Mouse (Mus musculus): ENCODE results near the gene Ccl5. TPM values are rescaled to one million over a fixed set of nuclear protein-coding genes. Genes with fewer than 3 reads are reported as not detected.

Ccl5 gene
- polyA plus RNA-seq, 1 experiment from 2014 or later = not detected

- no peaks in the 10 kb centered on the region for H3K36me3 ChIP-seq
- H3K4me1 ChIP-seq = no peaks in the 10 kb centered on the region
- no peaks in the 10 kb centered on the region for H3K9me3 ChIP-seq (replicated peaks)
- no peak for DNase-seq (ENCODE audit: low spot score)
- WGBS = 72% methylated on average over 13 of the region's 13 CpGs
- no peak overlapping the region for H3K27ac ChIP-seq (replicated peaks)
- H3K27me3 ChIP-seq (ENCODE audit: low read depth, poor library complexity, severe bottlenecking) = no peaks in the 10 kb centered on the region
- no peak overlapping the region for H3K4me3 ChIP-seq
These were observed 4.5 kb upstream of the Ccl5 start for GRCm38 (mm10) chr11:83534609-83535423.

DNA sequence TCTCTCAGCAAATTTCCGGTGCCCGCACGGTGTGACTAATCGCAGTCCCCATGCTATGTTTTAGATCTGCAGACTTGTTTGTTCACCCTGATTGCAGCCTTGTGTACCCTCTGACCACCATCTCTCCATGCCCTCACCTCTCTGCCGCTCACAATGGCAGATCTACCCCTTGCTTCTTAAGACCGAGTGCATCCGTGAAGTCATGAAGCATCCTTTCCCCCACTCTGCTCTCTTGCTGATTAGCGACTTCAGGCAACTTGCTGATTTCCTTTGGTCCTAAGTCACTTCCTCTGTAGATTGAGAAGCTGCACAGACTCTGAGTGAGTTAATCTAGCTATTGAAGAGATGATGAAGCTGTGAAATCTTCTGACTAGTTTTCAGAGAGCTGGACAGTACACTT is 3.8 kb upstream of the Ccl5 start:
- H3K4me1 ChIP-seq = no peaks in the 10 kb centered on the region
- H3K27ac ChIP-seq (replicated peaks) = no peak overlapping the region
- no peak for DNase-seq (ENCODE audit: low spot score)
- H3K36me3 ChIP-seq = no peaks in the 10 kb centered on the region
- no peaks in the 10 kb centered on the region for H3K9me3 ChIP-seq (replicated peaks)
- no peak overlapping the region for H3K4me3 ChIP-seq
- 86% methylated on average over 8 of the region's 8 CpGs for WGBS
- no peaks in the 10 kb centered on the region for H3K27me3 ChIP-seq (ENCODE audit: low read depth, poor library complexity, severe bottlenecking)

- DNase-seq (ENCODE audit: low spot score) = no peak
- Histone ChIP-seq H3K27me3 (ENCODE audit: low read depth, poor library complexity, severe bottlenecking) (no peaks in the 10 kb centered on the region), H3K9me3 (replicated peaks) (no peaks in the 10 kb centered on the region), H3K4me3 (no peak overlapping the region), H3K36me3 (no peaks in the 10 kb centered on the region), H3K4me1 (no peaks in the 10 kb centered on the region), H3K27ac (replicated peaks) (no peak overlapping the region)
- WGBS = 90% methylated on average over 1 of the region's 1 CpGs
These were observed 2.9 kb upstream of the Ccl5 start for GRCm38 (mm10) chr11:83533192-83533591.

GRCm38 (mm10) chr11:83529024-83529423 is 1.3 kb downstream of the Ccl5 start:
- Histone ChIP-seq H3K27me3 (ENCODE audit: low read depth, poor library complexity, severe bottlenecking) (no peaks in the 10 kb centered on the region), H3K27ac (replicated peaks) (no peak overlapping the region), H3K36me3 (no peaks in the 10 kb centered on the region), H3K9me3 (replicated peaks) (no peaks in the 10 kb centered on the region), H3K4me1 (no peaks in the 10 kb centered on the region), H3K4me3 (no peak overlapping the region)
- no peak for DNase-seq (ENCODE audit: low spot score)
- WGBS = 74% methylated on average over 12 of the region's 12 CpGs

GRCm38 (mm10) chr11:83522075-83522474 is 8.2 kb downstream of the Ccl5 start, which contains the start of gene Heatr9:
Gene Heatr9, minus strand, starts transcription at chr11:83522175.
- no peak for DNase-seq (ENCODE audit: low spot score)
- 87% methylated on average over 3 of the region's 3 CpGs for WGBS
- Histone ChIP-seq H3K36me3 (no peaks in the 10 kb centered on the region), H3K27me3 (ENCODE audit: low read depth, poor library complexity, severe bottlenecking) (no peaks in the 10 kb centered on the region), H3K9me3 (replicated peaks) (no peaks in the 10 kb centered on the region), H3K4me3 (no peak within 1 kb of the TSS), H3K27ac (replicated peaks) (no peak within 1 kb of the TSS), H3K4me1 (no peaks in the 10 kb centered on the region)

- WGBS = 68% methylated on average over 6 of the region's 6 CpGs
- Histone ChIP-seq H3K27ac (replicated peaks) (no peak overlapping the region), H3K4me1 (no peaks in the 10 kb centered on the region)
These were observed 11.9 kb downstream of the Ccl5 start for GRCm38 (mm10) chr11:83518371-83518770.

DNA sequence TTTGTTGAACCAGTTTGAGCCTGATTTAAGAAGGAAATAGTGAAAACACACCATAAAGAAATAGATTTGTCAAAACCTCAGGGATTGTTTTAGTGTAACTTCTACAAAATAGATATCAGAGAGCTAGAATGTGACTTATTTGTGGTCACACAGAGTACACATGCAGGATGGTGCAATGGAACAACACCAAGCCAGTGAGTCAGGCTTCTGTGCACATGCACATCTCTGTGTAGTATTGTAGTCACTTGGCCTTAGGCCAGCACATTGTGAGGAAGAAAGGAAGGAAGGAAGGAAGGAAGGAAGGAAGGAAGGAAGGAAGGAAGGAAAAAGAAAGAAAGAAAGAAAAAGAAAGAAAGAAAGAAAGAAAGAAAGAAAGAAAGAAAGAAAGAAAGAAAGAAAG is 13.2 kb downstream of the Ccl5 start:
- H3K4me3 ChIP-seq = no peak overlapping the region
- no peak for DNase-seq (ENCODE audit: low spot score)
- no peaks in the 10 kb centered on the region for H3K9me3 ChIP-seq (replicated peaks)
- H3K27ac ChIP-seq (replicated peaks) = no peak overlapping the region
- no peaks in the 10 kb centered on the region for H3K36me3 ChIP-seq
- H3K27me3 ChIP-seq (ENCODE audit: low read depth, poor library complexity, severe bottlenecking) = no peaks in the 10 kb centered on the region
- no peaks in the 10 kb centered on the region for H3K4me1 ChIP-seq

More at GRCm38 (mm10) chr11:83518371-83518770, 11.9 kb downstream of the Ccl5 start:
- no peaks in the 10 kb centered on the region for H3K27me3 ChIP-seq (ENCODE audit: low read depth, poor library complexity, severe bottlenecking)
- no peak for DNase-seq (ENCODE audit: low spot score)
- no peak overlapping the region for H3K4me3 ChIP-seq
- H3K36me3 ChIP-seq = no peaks in the 10 kb centered on the region
- no peaks in the 10 kb centered on the region for H3K9me3 ChIP-seq (replicated peaks)

DNA sequence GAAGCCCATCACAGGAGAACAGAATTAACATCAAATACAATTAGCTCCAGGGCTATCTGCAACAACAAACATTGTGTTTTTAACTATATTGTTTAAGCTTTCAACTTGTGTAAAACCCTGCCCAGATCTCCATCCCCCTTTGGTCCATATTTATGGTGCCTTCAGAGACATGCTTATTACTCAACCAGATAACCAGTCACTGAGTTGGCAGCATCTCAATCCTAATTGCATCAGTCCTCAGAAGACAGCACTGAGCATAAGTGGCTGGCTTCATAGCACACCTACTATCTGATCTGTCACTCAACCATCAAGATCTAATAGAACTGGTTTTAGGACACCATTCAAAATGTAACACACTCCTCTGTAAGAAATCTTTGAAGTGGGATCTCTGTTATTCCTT is 20.8 kb downstream of the Ccl5 start:
- H3K4me3 ChIP-seq = no peak overlapping the region
- DNase-seq (ENCODE audit: low spot score) = no peak
- H3K36me3 ChIP-seq = peaks cover 50% of the 10 kb centered on the region
- H3K9me3 ChIP-seq (replicated peaks) = no peaks in the 10 kb centered on the region
- no peaks in the 10 kb centered on the region for H3K4me1 ChIP-seq
- H3K27ac ChIP-seq (replicated peaks) = no peak overlapping the region
- no peaks in the 10 kb centered on the region for H3K27me3 ChIP-seq (ENCODE audit: low read depth, poor library complexity, severe bottlenecking)

DNA sequence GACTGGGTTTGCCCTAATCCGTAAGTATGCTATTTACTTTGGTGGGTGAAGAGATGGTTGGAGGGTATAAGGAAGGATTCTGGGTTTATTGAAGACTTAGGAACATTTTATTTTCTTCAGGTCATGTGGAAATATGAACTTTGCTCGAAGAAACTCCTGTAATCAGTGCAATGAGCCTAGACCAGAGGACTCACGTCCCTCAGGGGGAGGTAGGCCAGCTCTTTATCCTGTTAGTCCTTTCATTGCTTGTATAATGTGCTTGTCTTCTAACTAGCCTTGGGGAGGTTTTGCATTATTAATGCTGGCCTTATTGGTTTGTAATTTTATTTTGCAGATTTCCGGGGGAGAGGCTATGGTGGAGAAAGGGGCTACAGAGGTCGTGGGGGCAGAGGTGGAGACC is 26.0 kb downstream of the Ccl5 start:
- 94% methylated on average over 5 of the region's 5 CpGs for WGBS
- H3K27me3 ChIP-seq (ENCODE audit: low read depth, poor library complexity, severe bottlenecking) = no peaks in the 10 kb centered on the region
- no peak for DNase-seq (ENCODE audit: low spot score)

DNA sequence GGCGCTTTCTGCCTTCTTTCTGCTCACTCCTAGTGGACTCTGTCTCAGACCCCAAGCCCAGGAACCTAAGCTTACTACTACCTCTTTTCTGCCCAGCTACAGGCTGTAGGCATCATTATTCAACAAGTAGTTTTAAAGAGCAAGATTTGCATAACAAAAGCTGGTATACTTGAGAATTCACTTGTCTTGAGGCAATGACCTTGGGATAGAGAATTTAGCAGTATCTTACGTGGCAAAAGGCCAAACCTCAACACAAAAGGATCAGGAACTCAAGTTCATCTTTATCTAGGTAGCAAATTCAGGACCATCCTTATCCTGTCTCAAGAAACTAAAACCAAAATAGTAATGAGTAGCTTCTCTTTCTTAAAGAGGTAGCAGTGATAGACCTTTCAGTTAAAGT is 34.7 kb downstream of the Ccl5 start:
- H3K4me1 ChIP-seq = peaks cover 8% of the 10 kb centered on the region; the same call in 1 of the 2 replicates
- 80% methylated on average over 2 of the region's 2 CpGs for WGBS
- peaks cover 91% of the 10 kb centered on the region for H3K36me3 ChIP-seq
- no peak overlapping the region for H3K4me3 ChIP-seq
- DNase-seq (ENCODE audit: low spot score) = no peak
- H3K27ac ChIP-seq (replicated peaks) = no peak overlapping the region
- H3K27me3 ChIP-seq (ENCODE audit: low read depth, poor library complexity, severe bottlenecking) = no peaks in the 10 kb centered on the region
- no peaks in the 10 kb centered on the region for H3K9me3 ChIP-seq (replicated peaks)

More for the DNA sequence above, 26.0 kb downstream of the Ccl5 start:
- Histone ChIP-seq H3K4me3 (no peak overlapping the region), H3K36me3 (peaks cover 96% of the 10 kb centered on the region), H3K4me1 (no peaks in the 10 kb centered on the region), H3K27ac (replicated peaks) (no peak overlapping the region), H3K9me3 (replicated peaks) (no peaks in the 10 kb centered on the region)

DNA sequence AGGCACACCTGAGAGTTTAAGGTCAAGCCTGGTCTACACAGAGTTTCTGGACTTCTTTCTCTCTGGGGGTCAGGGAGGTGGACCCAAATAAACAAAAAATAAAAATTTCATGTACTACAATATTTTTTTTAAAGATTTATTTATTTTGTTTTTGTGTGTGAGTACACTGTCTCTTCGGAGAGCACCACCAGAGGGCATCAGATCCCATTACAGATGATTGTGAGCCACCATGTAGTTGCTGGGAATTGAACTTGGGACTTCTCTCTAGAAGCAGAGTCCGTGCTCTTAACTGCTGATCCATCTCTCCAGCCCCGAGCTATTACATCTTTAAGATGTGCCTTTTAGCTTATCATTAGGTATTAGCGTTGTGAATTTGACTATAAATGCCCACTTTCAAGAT is 38.8 kb downstream of the Ccl5 start:
- peaks cover 8% of the 10 kb centered on the region; the same call in 1 of the 2 replicates for H3K4me1 ChIP-seq
- no peak for DNase-seq (ENCODE audit: low spot score)
- H3K4me3 ChIP-seq = no peak overlapping the region
- 94% methylated on average over 4 of the region's 4 CpGs for WGBS
- no peak overlapping the region for H3K27ac ChIP-seq (replicated peaks)
- no peaks in the 10 kb centered on the region for H3K9me3 ChIP-seq (replicated peaks)
- peaks cover 94% of the 10 kb centered on the region for H3K36me3 ChIP-seq
- H3K27me3 ChIP-seq (ENCODE audit: low read depth, poor library complexity, severe bottlenecking) = no peaks in the 10 kb centered on the region

Measured in midbrain, embryonic 10.5 days (tissue).